Mouse (Mus musculus) thymus, postnatal 0 days (tissue): ENCODE measurements around the gene Cfdp1. TPM values are rescaled to one million over a fixed set of nuclear protein-coding genes. Genes with fewer than 3 reads are reported as not detected.

Experiments
- DNase-seq: peaks from one replicate; pipeline ENCODE4 v3.0.0-alpha.2; 2015; ENCODE audit warnings: low spot score
- polyA plus RNA-seq: library from polyadenylated mRNA; unstranded; fragments of >200 nt; fragmentation: Nextera tagmentation; extraction: Ambion mirVana; gene quantifications from 2 replicates; pipeline ENCODE4 v1.2.1, GENCODE M21; 2015

Gene Cfdp1
- polyA plus RNA-seq, 1 experiment from 2014 or later = 105 TPM

DNA sequence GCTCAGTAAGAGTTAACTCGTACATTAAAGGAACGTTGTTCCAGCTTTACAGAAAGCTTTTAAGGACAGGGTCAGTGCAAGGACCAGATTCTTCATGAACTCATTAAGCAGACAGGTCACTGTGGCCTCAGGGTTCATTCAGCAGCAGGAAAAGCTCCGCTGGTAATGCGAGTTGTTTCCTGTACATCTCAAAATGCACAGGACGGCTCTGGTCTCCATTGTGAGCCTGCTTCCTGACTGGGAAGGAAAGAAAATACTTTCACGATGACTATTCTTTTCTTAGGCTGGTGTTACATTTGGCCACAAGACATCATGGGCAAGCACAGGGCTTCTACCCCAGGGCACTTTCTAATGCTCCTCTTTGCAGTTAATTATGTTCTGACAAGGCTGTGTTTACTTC, 52.6 kb downstream of the Cfdp1 start:
- no peak for DNase-seq

DNA sequence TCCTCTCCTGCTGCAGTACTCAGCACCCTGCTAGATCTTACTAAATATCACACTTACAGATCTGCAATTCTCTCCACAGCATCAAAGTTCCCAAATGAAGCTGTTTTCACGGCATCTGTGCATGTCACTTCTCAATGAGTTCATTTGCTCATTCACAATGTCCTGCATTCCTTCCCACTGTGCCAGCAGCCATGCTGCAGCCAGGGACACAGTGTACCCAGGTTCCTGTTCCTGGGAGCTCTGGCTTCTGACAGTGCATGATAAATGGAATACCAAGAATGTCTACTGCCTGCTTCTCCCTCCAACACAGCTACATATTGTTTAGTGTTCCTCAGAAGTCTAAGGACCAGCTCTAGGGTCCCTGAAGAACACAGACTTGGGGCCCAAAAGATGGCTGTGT, 57.6 kb downstream of the Cfdp1 start:
- DNase-seq = no peak

DNA sequence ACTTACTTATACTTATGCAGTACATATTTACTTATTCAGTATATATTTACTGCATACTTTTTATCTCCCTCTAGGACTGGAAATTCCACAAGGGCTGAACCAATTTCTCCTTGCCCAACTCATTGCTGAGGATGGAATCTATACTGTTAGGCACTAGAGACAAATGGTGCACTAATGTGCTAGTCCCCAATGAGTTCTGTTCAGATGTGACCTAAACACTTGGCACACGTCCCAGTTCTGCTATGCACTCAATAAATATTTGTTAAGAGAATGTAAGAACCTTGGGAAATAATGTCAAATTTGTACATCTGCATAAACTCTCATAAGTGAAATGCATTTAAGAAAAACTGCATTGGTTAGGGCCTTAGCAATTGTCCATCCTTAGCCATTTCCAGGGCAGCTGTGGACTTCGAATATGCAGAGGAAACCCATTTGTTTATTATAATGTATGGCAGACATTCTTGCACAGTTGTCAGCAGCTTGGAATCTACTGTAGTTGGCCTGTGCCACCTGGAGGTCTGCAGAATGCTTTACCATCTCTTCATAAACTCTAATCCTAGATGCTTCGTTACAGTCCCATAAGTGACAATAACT, 60.7 kb downstream of the Cfdp1 start:
- no peak for DNase-seq

DNA sequence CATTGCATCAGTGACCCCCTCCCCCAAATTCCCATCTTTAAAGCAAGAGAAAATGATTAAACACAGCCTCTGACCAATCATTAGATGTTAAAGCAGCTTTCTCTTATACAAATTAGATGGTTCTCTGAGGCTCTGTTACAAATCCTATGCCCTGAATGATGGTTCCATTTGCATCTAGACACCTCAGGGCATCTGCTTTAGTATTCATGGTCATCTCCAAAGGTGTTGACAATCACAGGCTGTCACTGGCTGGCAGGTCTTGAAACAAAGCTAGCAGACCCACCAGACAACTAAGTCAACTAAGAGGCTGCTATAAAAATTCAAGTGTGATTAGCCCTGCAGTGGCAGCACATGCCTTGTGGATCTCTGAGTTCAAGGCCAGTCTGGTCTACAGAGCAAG, 64.5 kb downstream of the Cfdp1 start:
- no peak for DNase-seq

DNA sequence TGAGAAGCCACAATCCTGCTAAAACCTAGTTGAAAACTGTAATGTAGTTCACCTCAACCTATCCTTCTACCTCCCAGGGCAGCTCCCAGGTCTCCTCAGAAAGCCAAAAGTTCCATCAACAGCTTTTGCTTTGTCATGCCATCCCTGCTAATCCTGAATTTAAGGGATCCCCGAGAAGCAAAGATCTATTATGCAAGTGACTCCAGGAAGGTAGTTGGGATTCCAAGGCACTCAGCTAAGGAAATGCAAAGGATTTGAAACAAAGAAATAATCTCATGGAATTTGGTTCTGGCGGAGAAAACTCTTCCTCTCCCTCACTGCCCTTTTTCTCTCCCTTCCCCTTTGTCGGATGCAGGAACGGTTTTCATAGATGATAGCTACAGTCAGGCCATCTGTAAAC, 64.9 kb downstream of the Cfdp1 start:
- DNase-seq = no peak

DNA sequence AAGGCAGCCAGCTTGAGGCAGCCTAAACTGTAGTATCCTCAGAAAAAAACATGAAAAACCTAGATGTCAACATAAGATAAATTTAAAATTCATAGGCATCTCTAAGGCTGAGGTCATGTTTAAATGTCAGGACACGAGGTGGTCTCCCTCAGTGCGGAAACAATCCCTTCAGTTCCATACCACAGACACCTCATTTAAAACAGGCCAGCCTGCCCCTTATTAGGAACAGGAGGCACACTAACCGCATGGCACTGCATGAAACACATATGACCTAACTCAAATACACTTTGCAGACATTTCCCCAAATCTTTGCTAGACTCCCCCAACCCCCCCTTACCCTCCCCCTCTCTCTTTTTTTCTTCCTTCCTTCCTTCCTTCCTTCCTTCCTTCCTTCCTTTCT, 65.6 kb downstream of the Cfdp1 start:
- DNase-seq = no peak

DNA sequence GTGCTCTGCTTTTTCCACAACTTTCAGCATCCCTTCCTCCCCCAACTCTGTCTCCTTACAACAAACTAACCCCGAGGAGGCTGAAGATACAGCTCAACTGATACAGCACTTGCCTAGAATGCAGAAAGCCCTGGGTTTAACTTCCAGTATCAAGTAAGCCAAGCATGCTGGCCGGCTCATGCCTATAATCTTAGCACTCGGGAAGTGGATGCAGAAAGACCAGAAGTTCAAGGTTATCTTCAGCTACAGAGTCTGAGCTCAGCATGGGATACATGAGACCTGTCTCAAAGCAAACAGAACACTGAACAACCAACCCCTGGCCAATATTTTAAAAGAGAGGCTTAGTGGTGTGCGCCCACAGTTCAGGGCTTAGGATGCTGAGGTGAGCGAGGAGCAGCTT, 66.0 kb downstream of the Cfdp1 start:
- no peak for DNase-seq

DNA sequence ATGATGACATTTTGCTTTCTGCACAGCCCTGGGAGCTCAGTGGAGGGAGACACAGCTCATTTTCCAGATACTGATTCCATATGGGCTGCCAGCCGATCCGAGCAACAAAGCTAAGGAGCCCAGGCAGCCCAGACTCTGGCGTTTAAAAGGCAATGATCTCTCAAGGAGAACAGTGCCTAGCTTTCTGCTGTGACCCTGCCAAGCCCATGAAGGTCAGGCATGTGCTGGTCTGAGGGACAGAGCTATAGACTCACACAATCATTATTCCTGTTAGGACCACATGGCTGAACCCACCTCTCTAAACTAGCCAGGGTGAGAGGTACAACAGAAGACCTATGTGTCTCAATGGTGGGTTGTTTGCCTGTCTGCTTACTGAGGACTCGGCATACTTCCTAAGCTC, 66.4 kb downstream of the Cfdp1 start:
- no peak for DNase-seq

DNA sequence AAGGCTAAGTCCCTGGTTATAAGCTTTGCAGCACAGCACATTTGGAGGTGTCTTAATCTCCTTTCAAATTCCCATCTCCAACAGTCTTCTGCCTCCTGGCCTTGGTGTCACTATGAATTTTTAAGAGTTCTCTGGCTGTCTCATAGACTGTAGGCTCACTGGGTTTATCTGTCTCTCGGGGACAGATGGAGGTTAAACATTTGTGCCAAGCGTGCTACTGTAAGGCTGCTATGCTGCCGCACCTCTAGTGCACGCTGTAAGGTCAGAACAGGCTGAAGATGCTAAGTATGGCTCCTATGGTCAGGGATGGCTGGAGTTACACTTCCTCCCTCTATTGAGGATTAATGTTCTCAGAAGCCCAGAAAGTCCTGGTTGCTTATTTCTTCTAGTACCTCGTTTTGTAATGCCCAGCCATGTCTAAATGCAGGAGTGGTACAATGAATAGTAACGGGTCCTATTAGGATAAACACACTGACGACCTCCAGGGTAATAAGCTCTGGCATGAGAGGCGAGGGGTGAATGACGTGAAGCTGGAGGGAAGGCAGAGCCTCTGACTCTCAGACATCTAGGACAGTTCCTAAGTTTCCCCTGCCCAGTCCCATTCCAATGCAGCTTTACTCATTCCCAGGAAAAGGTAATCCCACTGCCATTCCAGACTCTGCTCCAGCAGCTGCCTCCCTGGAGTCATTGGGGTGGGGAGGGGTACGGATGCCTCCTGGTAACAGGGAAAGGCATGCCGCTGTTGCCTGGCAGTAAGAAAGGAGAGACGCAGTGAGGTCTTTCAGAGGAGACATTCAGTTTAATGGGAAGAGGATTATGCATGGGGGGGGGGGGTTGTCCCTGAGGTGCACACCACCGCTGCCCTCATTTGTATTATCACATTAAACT, 67.1 kb downstream of the Cfdp1 start:
- no peak for DNase-seq

DNA sequence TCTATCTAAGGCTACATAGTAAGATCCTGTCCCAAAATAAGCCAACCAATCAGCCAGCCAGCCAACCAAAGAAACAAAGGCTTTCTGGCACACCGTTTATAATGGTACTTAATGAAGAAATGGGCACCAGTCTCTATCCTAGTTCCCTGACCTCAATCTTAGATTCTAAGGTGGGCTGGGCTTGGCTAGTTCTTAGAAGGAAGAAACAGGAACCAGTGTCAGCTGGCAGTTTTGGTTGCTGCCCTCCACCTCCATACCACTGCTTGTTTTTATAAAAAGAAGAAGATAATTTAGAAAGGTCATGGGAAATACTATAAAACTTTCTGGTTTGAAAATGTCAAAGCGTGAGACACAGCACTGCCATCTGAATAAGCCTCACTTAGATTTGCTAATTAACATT, 68.0 kb downstream of the Cfdp1 start:
- DNase-seq = no peak

DNA sequence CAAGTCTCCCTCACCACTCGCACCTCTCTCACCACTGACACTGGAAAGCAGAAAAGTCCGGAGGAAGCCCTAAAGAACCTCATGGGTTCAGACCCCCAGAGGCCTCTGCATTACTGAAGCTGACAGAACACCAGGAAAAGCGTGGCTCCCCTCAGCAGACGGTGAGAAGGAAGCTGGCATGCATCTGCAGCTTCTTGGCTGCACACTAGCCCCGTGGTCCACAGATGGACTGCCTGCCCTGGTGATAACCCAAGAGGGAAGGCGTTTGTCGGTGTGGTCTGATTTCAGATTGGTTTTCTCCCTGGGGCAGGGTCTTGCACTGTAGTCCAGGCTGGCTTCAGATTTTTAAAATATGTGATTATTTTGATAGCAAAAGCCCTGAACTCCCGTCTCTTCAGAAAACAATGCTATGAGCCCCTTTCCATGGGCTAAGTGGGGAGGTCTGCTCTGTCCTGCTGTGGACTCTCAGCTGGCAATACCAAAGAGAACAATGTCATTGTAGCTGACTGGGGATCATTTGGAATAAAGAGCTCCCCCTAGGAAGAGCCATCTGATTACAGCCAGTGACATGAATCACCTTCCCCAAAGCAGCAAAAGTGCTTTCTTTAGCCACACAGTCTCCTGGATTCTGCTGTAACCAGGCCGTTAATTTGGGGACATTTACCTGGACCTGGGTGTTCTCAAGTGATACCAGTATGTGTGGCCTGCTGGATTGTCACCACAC, 71.3 kb downstream of the Cfdp1 start:
- no peak for DNase-seq

DNA sequence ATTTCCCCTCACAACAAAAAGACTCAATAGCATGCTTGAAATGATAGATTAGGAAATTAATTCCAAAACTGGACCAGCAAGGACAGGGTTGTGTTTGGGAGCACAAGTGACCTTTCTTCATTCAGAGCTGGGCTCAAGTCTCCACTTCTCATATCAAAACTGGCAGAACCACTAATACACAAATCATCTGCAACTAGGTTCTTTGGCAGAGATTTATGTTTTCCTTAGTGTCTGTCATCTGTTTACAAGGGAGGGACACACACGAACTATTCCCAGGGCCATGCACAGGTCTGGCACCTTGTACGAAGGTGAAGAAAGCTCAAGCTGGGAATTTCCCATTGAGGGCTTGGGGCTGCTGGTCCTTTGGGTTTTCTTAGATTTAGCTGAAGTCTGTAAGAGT, 71.9 kb downstream of the Cfdp1 start:
- DNase-seq = no peak

DNA sequence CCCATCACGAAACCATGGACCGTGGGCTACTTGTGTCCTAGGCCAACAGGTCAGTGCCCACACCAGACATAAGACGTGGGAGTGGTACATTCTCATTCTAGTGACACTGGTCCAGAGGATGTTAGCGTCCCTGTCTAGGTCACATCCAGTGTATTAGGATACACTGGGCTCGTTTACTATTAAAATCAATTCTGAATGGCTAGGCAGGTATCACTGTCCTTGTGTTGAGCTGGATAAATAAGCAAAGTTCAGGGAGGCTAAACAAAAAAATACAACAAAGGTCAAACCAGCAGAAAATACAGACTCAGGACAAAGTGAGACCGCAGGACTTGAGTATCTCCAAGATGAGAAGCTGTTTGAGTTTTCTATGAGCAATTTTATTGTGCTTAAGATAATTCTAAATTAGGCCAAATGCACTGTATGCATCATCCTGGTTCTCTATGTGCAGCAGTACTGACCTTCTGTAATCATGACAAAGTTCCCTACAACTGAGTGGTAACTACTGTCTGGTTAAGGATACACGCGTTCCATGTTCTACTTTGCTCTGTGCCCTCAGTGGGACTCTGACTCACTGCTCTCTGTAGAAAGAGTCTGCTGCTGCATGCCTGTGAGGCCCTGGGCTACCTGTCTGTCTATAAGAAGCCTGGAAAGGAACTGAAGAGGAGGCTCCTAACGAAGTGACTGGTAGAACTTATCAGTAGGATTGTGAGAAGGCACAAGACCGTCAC, 73.2 kb downstream of the Cfdp1 start:
- no peak for DNase-seq

DNA sequence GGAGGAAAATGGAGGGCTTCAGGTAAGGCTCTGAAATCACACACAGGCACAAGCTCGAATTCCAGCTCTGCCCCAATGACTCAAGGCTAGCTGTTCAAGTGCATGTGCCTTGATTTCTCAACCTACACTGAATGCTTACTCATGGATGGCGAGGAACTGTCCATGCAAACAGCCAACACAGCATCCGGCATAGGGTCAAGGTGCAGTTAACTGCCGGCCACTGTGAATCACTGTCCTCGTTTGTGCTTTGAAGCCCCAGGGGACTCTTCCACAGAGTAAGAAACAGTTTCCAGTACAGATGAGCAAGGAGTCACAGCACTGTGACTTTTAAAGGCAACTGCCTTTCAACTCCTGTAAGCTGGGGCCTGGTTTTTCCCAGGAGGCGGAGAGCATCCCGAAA, 74.4 kb downstream of the Cfdp1 start:
- no peak for DNase-seq

DNA sequence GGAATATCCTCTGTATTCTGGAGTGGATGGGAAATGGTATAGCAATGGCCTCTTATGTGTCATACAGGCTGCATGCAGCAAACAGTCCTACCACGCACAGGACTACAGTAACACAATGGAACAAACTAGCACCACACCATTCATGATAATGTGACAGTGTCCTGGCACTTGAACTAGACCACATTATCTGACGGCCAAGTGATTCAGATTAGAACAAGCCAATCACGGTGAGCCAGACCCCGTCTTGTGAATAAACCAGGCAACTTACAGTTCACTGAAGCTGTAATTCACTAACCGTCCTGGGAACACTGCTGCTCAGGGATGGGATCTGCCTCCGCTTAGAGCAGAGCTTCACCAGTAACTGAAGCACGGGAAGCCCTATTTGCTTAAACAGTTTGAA, 75.3 kb downstream of the Cfdp1 start:
- no peak for DNase-seq

DNA sequence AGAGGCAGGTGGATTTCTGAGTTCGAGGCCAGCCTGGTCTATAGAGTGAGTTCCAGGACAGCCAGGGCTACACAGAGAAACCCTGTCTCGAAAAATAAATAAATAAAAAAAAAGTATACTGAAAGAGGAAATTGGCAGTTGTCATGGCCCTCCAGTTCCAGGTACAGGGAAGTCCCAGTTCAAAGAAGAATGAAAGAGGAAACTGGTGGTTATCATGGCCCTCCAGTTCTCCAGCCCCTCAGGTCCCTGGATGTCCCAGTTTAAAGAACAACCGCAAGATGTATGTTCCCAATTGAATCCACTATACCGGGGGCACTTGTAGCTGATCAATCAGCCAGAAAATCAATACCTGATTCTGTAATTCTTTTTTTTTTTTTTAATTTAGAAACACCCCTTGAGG, 77.6 kb downstream of the Cfdp1 start:
- no peak for DNase-seq

DNA sequence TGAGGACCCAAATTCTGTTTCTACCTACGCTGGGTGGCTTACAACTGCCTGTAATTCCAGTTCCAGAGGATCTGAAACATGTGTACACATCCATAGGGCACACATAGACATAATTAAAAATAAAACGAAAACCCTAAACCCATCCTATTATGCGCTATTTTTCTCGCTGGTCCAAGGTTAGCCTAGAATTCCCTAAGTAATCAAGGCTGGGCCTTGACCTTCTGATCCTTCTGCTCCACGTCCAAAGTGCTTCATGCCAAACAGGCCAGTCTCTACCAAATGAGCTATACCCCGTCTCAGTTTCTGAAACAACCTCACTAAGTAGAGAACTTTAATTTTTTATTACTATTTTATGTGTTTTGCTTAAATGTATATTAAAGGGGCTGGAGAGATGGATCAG, 78.3 kb downstream of the Cfdp1 start:
- DNase-seq = no peak

DNA sequence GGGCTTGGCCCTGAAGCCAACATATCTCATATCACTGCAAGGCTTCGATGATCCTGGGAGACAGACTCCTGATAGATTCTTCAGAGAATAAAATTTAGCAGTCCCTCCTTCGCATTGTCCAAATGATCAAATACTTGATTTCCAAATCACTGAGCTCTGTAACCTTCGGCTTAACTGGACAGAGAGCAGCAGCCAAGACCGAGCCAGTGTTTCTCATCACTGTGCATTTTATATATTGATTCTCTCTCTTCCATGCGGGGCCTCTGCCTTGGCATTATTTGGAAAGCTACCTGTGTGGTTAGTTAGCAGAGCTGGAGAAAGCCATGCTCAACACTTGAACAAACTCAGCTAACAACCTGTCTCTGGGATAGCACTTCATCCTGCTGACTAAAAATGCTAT, 80.6 kb downstream of the Cfdp1 start:
- no peak for DNase-seq

DNA sequence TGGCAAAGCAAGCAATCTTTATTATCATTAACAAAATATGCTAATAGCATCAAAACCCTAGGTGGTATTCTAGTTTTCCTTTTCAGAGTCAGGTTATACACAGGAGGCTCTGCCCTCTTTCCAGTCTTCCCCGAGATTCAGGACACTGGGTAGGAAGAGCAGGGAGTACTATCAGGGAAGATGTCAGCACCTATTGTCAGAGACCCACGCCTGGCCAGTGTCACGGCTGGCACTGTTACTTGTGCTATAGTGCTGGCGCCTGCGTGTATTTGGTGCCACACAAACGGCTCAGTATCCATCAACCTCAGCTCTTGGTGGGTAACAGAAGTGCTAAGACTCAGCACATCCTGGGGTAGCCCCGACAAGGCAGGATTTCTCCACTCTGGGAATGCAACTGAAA, 81.0 kb downstream of the Cfdp1 start:
- no peak for DNase-seq

DNA sequence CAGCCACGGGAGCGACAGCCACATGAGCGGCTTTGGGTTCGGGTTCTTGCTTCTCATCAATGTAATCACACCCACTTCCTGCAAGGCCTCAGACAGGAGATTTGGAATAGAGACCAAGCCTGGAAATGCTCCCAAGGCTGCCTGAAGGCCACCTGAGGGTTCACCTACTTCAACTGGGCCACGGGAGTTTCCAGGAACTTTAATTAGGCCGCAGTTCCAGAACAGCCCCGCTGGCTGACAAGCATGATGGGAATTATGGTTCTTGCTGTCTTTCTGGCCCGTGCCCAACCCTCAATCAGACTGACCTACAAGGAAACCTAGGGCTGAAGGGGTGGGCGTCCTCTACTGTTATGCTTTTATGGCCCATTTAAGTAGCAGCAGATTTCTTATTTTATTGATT, 82.0 kb downstream of the Cfdp1 start:
- DNase-seq = no peak

DNA sequence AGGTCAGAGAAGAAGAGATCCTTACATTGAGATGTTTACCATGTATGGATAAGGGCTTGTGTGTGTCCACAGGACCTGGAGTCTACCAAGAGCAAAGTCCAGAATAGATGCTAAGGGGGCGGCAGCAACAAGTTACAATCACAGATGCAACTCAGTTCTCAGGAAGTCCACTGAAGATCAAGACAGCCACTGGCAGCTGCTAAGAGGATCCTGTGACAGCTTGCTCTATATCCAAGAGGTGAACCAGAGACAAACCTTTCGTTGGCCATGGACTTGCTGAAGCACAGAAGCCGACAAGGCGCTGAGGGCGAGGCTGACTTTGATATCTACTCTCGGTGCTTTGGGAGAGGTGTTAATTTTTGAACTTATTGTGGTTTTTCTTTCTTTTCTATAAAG, 82.5 kb downstream of the Cfdp1 start:
- no peak for DNase-seq
